Mouse (Mus musculus) heart, postnatal 0 days (tissue): ENCODE measurements at regions not wholly inside any gene's neighbourhood (a gene's known extent, or its start where the extent isn't known, plus 50 kb on each side); places are given as distances from the start of the nearest gene placed in this dataset.

Experiments used
- ATAC-seq: fragments of 200-750 bp; cut with Nextera tagmentation; 2 replicates; pipeline ENCODE4 v1.8.0; 2017; ENCODE audit warnings: low read depth, moderate number of reproducible peaks, moderate library complexity; ENCODE audit not compliant: insufficient read depth
- DNase-seq: peaks from one replicate; pipeline ENCODE4 v3.0.0-alpha.2; 2016; ENCODE audit warnings: low spot score
- H3K27ac ChIP-seq: fragments of 300-500 bp; sonication (generic); 2 replicates; pipeline ENCODE4 v1.5.1; 2014; ENCODE audit warnings: low read depth, mild to moderate bottlenecking
- H3K27me3 ChIP-seq: fragments of 300-500 bp; sonication (generic); 2 replicates; pipeline ENCODE4 v1.6.1; 2014; ENCODE audit warnings: low read length, mixed read lengths; ENCODE audit not compliant: control insufficient read depth, insufficient read depth
- H3K36me3 ChIP-seq: fragments of 300-500 bp; sonication (generic); replicated peaks from 2 replicates; pipeline ENCODE4 v1.6.1; 2014; ENCODE audit warnings: low read length, mixed read lengths; ENCODE audit not compliant: control insufficient read depth, insufficient read depth
- H3K4me1 ChIP-seq: fragments of 300-500 bp; sonication (generic); 2 replicates; pipeline ENCODE4 v1.6.1; 2014; ENCODE audit warnings: antibody characterized with exemption; ENCODE audit not compliant: control insufficient read depth, insufficient read depth
- H3K4me2 ChIP-seq: fragments of 300-500 bp; sonication (generic); 2 replicates; pipeline ENCODE4 v1.6.1; 2014; ENCODE audit warnings: low read depth, mild to moderate bottlenecking, low read length, moderate library complexity
- H3K4me3 ChIP-seq: fragments of 300-500 bp; sonication (generic); 2 replicates; pipeline ENCODE4 v1.5.1; 2014; ENCODE audit warnings: low read depth, low read length
- H3K9ac ChIP-seq: fragments of 300-500 bp; sonication (generic); replicated peaks from 2 replicates; pipeline ENCODE4 v1.6.1; 2014; ENCODE audit warnings: low read depth, low read length, mixed read lengths
- H3K9me3 ChIP-seq: fragments of 300-500 bp; sonication (generic); replicated peaks from 2 replicates; pipeline ENCODE4 v1.6.1; 2016; ENCODE audit warnings: low read length; ENCODE audit not compliant: control insufficient read depth
- CTCF ChIP-seq: IDR thresholded peaks from 2 replicates; pipeline ENCODE4 v1.5.1; 2016; ENCODE audit warnings: antibody characterized with exemption, control low read depth, low read depth
- EP300 ChIP-seq: IDR thresholded peaks from 2 replicates; pipeline ENCODE4 v1.6.1; 2016; ENCODE audit warnings: antibody characterized with exemption, low read depth
- WGBS: fragments of 180-500 bp; shearing (Covaris S2); extraction: QIAGEN DNeasy Blood & Tissue Kit; methylation state at CpG from one replicate; pipeline ENCODE4 v1.1.7; 2014; 5-methylcytosine and 5-hydroxymethylcytosine counted together

- H3K4me3 ChIP-seq: no peak overlapping the region
These were observed 66.4 kb downstream of the Xrcc2 start for GRCm38 (mm10) chr5:25639187-25639586.

GRCm38 (mm10) chr5:25638097-25638496 is 67.5 kb downstream of the Xrcc2 start:
- Histone ChIP-seq H3K4me2 (no peak overlapping the region), H3K27ac (no peak overlapping the region)

More at GRCm38 (mm10) chr5:25639187-25639586, 66.4 kb downstream of the Xrcc2 start:
- no peaks in the 10 kb centered on the region for H3K27me3 ChIP-seq
- H3K4me1 ChIP-seq: no peaks in the 10 kb centered on the region
- ATAC-seq: no peak
- 83% methylated on average over 5 of the region's 5 CpGs for WGBS
- no peaks in the 10 kb centered on the region for H3K36me3 ChIP-seq
- no peak for DNase-seq
- H3K27ac ChIP-seq: no peak overlapping the region
- H3K9me3 ChIP-seq: 0 out of 2 replicates have a peak, but pooled peaks cover 3% of the 10 kb centered on the region
- TF ChIP-seq EP300: no peak
- TF ChIP-seq CTCF: no peak
- H3K9ac ChIP-seq: no peak overlapping the region
- H3K4me2 ChIP-seq: no peak overlapping the region

DNA sequence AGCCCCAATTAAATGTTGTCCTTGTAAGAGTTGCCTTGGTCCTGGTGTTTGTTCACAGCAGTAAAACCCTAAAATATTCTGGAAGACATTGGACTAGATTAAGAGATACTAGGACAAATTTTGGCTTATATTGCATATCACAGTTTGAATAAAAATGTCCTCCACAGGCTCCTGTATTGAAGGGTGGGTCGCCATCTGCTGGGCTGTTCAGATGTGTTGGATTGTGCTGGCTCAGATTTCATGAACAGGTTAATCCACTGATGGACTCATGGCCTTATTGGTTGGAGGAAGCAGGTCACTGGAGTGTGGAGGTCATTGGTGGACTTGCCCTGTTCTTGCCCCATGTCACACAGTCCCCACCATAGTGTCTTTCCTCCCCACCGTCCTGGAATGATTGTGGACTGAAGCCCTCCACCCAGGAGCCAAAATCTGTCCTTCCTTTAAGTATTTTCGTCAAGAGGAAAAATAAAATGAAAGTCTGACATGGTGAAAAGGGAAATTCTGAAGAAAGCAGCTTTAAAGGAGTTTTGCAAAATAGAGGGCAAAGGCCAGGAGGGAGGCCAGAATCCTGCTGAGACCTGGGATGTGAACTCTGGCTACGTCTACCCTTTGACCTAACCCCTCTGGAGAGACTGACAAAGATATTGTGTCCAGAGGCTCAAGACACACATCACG is 72.6 kb downstream of the Xrcc2 start:
- 74% methylated on average over 5 of the region's 5 CpGs for WGBS
- DNase-seq (no peak), ATAC-seq (no peak)
- Histone ChIP-seq H3K9me3 (0 out of 2 replicates have a peak, but pooled peaks cover 9% of the 10 kb centered on the region), H3K36me3 (no peaks in the 10 kb centered on the region), H3K4me1 (no peaks in the 10 kb centered on the region), H3K4me2 (no peak overlapping the region), H3K4me3 (no peak overlapping the region), H3K9ac (no peak overlapping the region), H3K27ac (no peak overlapping the region), H3K27me3 (no peaks in the 10 kb centered on the region)
- TF ChIP-seq CTCF: 0 out of 2 replicates have a peak, but pooled peaks have one; percentile 15
- no peak for TF ChIP-seq EP300

More at GRCm38 (mm10) chr5:25638097-25638496, 67.5 kb downstream of the Xrcc2 start:
- ATAC-seq (no peak), DNase-seq (no peak)
- Histone ChIP-seq H3K4me1 (no peaks in the 10 kb centered on the region), H3K4me3 (no peak overlapping the region), H3K9ac (no peak overlapping the region), H3K27me3 (no peaks in the 10 kb centered on the region), H3K36me3 (no peaks in the 10 kb centered on the region), H3K9me3 (0 out of 2 replicates have a peak, but pooled peaks cover 3% of the 10 kb centered on the region)
- TF ChIP-seq EP300 (no peak), CTCF (no peak)

DNA sequence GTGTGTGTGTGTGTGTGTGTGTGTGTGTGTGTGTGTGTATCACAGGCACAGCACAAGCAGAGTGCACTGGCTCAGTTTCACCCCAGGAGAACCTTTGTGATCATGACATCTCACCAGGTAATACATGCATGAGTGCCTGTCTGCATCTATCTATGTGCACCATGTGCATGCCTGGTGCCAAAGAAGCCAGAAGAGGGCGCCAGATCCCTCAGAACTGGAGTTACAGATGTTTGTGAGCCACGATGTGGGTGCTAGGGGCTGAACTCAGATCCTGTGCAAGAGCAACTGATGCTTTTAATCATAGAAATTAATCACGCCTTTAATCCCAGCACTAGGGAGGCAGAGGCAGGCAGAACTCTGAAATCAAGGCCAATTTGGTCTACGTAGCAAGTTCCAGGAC is 75.9 kb downstream of the Xrcc2 start:
- 0 out of 2 replicates have a peak, but pooled peaks cover 9% of the 10 kb centered on the region for H3K9me3 ChIP-seq
- 80% methylated on average over 4 of the region's 4 CpGs for WGBS
- H3K4me3 ChIP-seq: no peak overlapping the region
- H3K36me3 ChIP-seq: no peaks in the 10 kb centered on the region
- no peaks in the 10 kb centered on the region for H3K27me3 ChIP-seq
- ATAC-seq (no peak), DNase-seq (no peak)
- H3K4me1 ChIP-seq: no peaks in the 10 kb centered on the region
- no peak overlapping the region for H3K9ac ChIP-seq
- TF ChIP-seq EP300: no peak
- no peak for TF ChIP-seq CTCF
- H3K27ac ChIP-seq: no peak overlapping the region
- no peak overlapping the region for H3K4me2 ChIP-seq

DNA sequence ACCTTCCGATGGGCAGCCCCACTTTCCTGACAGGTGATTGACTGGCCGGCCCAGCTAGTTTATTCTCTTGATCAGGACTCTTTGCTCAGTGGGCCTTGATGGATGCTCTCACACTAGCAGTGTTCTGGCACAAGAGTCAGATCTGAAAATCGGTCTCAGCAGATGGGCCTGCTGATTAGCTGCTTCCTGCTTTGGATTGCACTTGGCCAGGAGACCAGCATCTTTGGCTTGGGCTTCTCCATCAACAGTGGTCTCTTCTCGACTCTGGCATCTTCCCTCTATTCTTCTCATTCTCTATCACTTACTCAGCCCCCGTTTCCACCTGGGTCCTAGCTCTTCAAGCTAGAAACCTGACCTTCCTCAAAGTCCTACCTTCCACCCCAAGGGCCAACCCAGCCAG is 77.1 kb downstream of the Xrcc2 start:
- no peaks in the 10 kb centered on the region for H3K27me3 ChIP-seq
- 83% methylated on average over 5 of the region's 5 CpGs for WGBS
- H3K4me3 ChIP-seq: no peak overlapping the region
- no peak overlapping the region for H3K9ac ChIP-seq
- H3K27ac ChIP-seq: no peak overlapping the region
- ATAC-seq (no peak), DNase-seq (no peak)
- 0 out of 2 replicates have a peak, but pooled peaks cover 6% of the 10 kb centered on the region for H3K9me3 ChIP-seq
- H3K4me2 ChIP-seq: no peak overlapping the region
- H3K4me1 ChIP-seq: no peaks in the 10 kb centered on the region
- no peaks in the 10 kb centered on the region for H3K36me3 ChIP-seq
- TF ChIP-seq CTCF (no peak), EP300 (no peak)

DNA sequence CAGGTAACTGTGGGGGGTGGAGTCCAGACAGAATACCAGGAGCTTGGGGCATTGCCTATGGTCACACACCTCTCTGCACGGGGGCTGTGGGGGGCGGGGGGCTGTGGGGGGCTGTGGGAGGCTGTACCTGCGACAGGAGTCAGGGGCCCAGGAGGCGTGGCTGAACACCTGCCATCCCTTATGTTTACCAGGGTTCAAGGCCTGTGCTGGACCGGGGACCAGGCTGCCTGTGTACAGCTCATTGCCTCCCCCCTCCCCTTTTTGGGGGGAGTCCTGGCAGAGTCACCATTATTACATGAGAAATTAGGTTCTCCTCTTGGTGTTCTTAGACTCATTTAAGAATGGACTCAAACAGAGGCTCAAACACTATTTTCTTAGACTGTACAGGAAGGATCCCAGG is 78.5 kb downstream of the Xrcc2 start:
- H3K4me2 ChIP-seq: no peak overlapping the region
- ATAC-seq (no peak), DNase-seq (no peak)
- no peak for TF ChIP-seq CTCF
- no peak for TF ChIP-seq EP300
- H3K4me3 ChIP-seq: no peak overlapping the region
- H3K4me1 ChIP-seq: no peaks in the 10 kb centered on the region
- H3K27ac ChIP-seq: no peak overlapping the region
- H3K27me3 ChIP-seq: no peaks in the 10 kb centered on the region
- H3K36me3 ChIP-seq: no peaks in the 10 kb centered on the region
- 84% methylated on average over 5 of the region's 5 CpGs for WGBS
- H3K9ac ChIP-seq: no peak overlapping the region
- 0 out of 2 replicates have a peak, but pooled peaks cover 6% of the 10 kb centered on the region for H3K9me3 ChIP-seq
